In the genomic region with DNA sequence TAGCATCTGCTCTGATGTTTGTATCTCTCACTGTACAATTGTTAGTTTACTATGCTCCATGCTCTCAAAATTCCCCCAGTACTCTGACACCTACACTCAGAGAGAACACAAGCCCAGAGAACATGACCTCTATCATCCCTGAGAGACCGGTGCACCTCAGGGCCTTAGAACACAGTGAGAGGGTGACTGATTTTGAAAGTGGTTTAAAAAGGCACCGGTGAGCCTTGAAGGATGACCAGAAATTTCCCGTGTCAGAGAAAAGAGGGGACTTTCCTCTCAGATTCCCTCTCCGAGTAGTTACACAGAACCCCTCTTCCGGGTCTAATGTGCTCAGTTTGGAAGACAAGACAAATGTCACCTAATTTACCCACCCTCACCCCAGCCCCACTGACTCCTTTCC, we compare ENCODE assay signal across 14 mouse cellular contexts.
"Had no signal": no experiment of that assay in that cellular context is flagged by ENCODE, and none has a peak within 500 bp of the region (broad histone marks: within the 10 kb centered on the region; RNA-seq: fewer than 3 reads in every experiment).

No protein-coding gene starts in this region.

- H3K27ac ChIP-seq: kidney, postnatal 0 days; limb, embryonic 15.5 days; liver, embryonic 12.5 days; lung, embryonic 15.5 days; macrophage; neural tube, embryonic 15.5 days; stomach, postnatal 0 days had no signal

- H3K9me3 ChIP-seq: limb, embryonic 15.5 days; liver, embryonic 12.5 days; lung, embryonic 15.5 days; megakaryocyte, embryonic 14.5 days; neural tube, embryonic 15.5 days had no signal

- DNase-seq: layer of hippocampus, adult 9-11 months; layer of hippocampus, postnatal 36 days; right cerebral cortex, adult 18-20 months; right cerebral cortex, postnatal 25 days; thymus, postnatal 4 days had no signal

- H3K9ac ChIP-seq: limb, embryonic 15.5 days; liver, embryonic 12.5 days; lung, embryonic 15.5 days; neural tube, embryonic 15.5 days had no signal

- H3K4me1 ChIP-seq: neural tube, embryonic 15.5 days had no signal

- H3K27me3 ChIP-seq: limb, embryonic 15.5 days; liver, embryonic 12.5 days; lung, embryonic 15.5 days; megakaryocyte, embryonic 14.5 days; neural tube, embryonic 15.5 days had no signal

- H3K4me3 ChIP-seq: limb, embryonic 15.5 days; liver, embryonic 12.5 days; lung, embryonic 15.5 days; myocyte; neural tube, embryonic 15.5 days had no signal

- H3K4me2 ChIP-seq: limb, embryonic 15.5 days; liver, embryonic 12.5 days; lung, embryonic 15.5 days; neural tube, embryonic 15.5 days had no signal

- ATAC-seq: liver, embryonic 12.5 days had no signal

- H3K36me3 ChIP-seq: limb, embryonic 15.5 days; liver, embryonic 12.5 days; lung, embryonic 15.5 days; neural tube, embryonic 15.5 days had no signal
